Mouse (Mus musculus) neural tube, embryonic 14.5 days (tissue): ENCODE results near the gene Acox3. TPM values are rescaled to one million over a fixed set of nuclear protein-coding genes. Genes with fewer than 3 reads are reported as not detected.
A peak's percentile ranks its signal among the peaks of the same experiment; 100 is the strongest.
"Not testable (repeated sequence)": the region's sequence is repeated elsewhere in the genome, so short reads cannot be mapped to it uniquely, and the experiment has no call there.

Experiments
- ATAC-seq: fragments of 200-750 bp; cut with Nextera tagmentation; 2 replicates; pipeline ENCODE4 v1.8.0; 2017; ENCODE audit warnings: low read depth, mild to moderate bottlenecking, moderate TSS enrichment, moderate library complexity
- H3K27ac ChIP-seq: fragments of 300-500 bp; sonication (generic); 2 replicates; pipeline ENCODE4 v1.5.1; 2014; ENCODE audit warnings: low read depth, mild to moderate bottlenecking, control low read depth, low read length, moderate library complexity, mixed read lengths
- H3K27me3 ChIP-seq: fragments of 300-500 bp; sonication (generic); 2 replicates; pipeline ENCODE4 v1.6.1; 2014; ENCODE audit warnings: low read length; ENCODE audit not compliant: control insufficient read depth, insufficient read depth
- H3K36me3 ChIP-seq: fragments of 300-500 bp; sonication (generic); 2 replicates; pipeline ENCODE4 v1.6.1; 2014; ENCODE audit warnings: low read length, mixed read lengths; ENCODE audit not compliant: control insufficient read depth, insufficient read depth
- H3K4me1 ChIP-seq: fragments of 300-500 bp; sonication (generic); 2 replicates; pipeline ENCODE4 v1.6.1; 2014; ENCODE audit warnings: low read length; ENCODE audit not compliant: control insufficient read depth, insufficient read depth
- H3K4me2 ChIP-seq: fragments of 300-500 bp; sonication (generic); 2 replicates; pipeline ENCODE4 v1.6.1; 2014; ENCODE audit warnings: mild to moderate bottlenecking, low read depth, low read length, control low read depth
- H3K4me3 ChIP-seq: fragments of 300-500 bp; sonication (generic); 2 replicates; pipeline ENCODE4 v1.5.1; 2014; ENCODE audit warnings: low read depth, low read length, control low read depth, mixed read lengths
- H3K9ac ChIP-seq: fragments of 300-500 bp; sonication (generic); replicated peaks from 2 replicates; pipeline ENCODE4 v1.6.1; 2014; ENCODE audit warnings: low read depth, mild to moderate bottlenecking, control low read depth, low read length, mixed read lengths
- H3K9me3 ChIP-seq: fragments of 300-500 bp; sonication (generic); 2 replicates; pipeline ENCODE4 v1.6.1; 2016; ENCODE audit warnings: low read length; ENCODE audit not compliant: control insufficient read depth
- WGBS: fragments of 180-500 bp; shearing (Covaris S2); extraction: QIAGEN DNeasy Blood & Tissue Kit; methylation state at CpG from one replicate; pipeline ENCODE4 v1.1.7; 2014; 5-methylcytosine and 5-hydroxymethylcytosine counted together
- polyA plus RNA-seq: library from polyadenylated mRNA; unstranded; fragments of >200 nt; fragmentation: Nextera tagmentation; extraction: Ambion mirVana; gene quantifications from 2 replicates; pipeline ENCODE4 v1.2.1, GENCODE M21; 2014

Acox3 gene
- polyA plus RNA-seq, 1 experiment from 2014 or later, result 16.1 TPM

DNA sequence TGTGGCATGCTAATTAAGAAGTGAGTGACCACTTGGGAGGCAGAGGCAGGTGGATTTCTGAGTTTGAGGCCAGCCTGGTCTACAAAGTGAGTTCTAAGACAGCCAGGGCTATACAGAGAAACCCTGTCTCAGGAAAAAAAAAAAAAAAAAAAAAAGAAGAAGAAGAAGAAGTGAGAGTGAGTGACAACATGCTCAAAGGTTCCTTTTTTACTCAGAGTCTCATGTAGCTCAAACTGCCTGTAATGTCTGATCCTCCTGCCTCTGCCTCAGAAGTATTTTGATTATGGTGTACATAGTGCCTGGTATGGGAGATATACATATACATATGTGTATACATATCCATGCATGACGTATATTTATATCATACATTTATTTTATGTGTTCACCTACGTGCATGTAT lies 1.4 kb downstream of the Acox3 start:
- not testable (repeated sequence) for H3K4me3 ChIP-seq, ATAC-seq, H3K27ac ChIP-seq, H3K9ac ChIP-seq, H3K4me2 ChIP-seq, H3K36me3 ChIP-seq, H3K27me3 ChIP-seq, H3K9me3 ChIP-seq
- 92% methylated on average over 2 of the region's 2 CpGs for WGBS
- H3K4me1 ChIP-seq, result peaks cover 11% of the 10 kb centered on the region; the same call in 1 of the 2 replicates

DNA sequence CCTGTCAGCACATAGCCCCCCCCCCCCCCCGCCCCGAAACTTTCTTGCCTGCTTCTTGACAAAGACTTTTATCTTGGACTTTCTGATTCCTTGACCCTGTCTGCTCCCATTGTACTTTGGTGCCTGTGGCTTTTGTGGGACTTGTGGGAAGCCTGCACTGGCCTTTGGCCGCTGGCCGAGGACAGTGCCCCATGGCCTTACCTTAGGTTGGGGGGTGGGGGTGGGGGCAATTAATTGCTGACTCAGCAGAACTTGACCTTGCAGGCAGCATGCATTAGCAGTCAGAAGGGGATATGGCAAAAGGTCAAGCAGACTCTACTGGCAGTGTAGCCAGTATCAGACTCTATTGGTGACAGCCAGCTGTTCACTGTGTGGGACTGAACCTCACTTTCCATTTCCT lies 8.7 kb downstream of the Acox3 start:
- H3K4me3 ChIP-seq, result no peak overlapping the region
- H3K4me1 ChIP-seq, result no peaks in the 10 kb centered on the region
- H3K9ac ChIP-seq, result no peak overlapping the region
- H3K27me3 ChIP-seq, result no peaks in the 10 kb centered on the region
- no peak overlapping the region for H3K27ac ChIP-seq
- no peak for ATAC-seq
- 91% methylated on average over 3 of the region's 4 CpGs for WGBS
- no peaks in the 10 kb centered on the region for H3K9me3 ChIP-seq
- H3K4me2 ChIP-seq, result no peak overlapping the region
- H3K36me3 ChIP-seq, result peaks cover 49% of the 10 kb centered on the region

DNA sequence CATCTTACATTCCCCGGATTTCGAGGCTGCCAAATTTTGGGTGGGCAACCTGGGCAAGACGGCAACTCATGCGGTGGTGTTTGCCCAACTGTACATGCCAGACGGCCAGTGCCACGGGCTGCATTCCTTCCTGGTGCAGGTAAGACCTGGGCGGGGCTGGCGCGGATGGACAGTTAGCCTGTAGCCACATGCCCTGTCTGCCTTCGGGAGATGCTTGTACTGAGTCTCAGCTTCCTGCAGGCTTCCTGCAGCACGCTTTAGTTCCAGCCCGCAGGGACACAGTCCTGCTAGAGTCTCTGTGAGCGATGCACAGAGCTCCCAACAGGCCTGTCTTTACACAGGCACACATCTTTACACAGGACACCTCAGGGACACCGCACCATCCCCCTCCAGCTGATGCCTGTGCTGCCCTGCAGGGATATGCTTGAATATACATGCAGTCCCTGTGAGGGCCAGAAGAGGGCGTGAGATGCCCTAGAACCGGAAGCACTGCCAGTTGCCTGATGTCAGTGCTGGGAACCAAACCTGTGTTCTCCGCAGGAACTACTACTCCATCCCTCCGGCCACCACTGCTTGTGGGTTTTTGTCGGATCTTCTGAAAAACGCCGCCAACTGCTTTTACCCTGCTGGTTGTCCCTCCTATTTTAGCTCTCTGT lies 9.4 kb downstream of the Acox3 start:
- no peaks in the 10 kb centered on the region for H3K9me3 ChIP-seq
- 88% methylated on average over 21 of the region's 21 CpGs for WGBS
- H3K9ac ChIP-seq, result no peak overlapping the region
- no peaks in the 10 kb centered on the region for H3K4me1 ChIP-seq
- peaks cover 52% of the 10 kb centered on the region for H3K36me3 ChIP-seq
- H3K4me2 ChIP-seq, result no peak overlapping the region
- H3K4me3 ChIP-seq, result no peak overlapping the region
- ATAC-seq, result no peak
- H3K27me3 ChIP-seq, result no peaks in the 10 kb centered on the region
- no peak overlapping the region for H3K27ac ChIP-seq

DNA sequence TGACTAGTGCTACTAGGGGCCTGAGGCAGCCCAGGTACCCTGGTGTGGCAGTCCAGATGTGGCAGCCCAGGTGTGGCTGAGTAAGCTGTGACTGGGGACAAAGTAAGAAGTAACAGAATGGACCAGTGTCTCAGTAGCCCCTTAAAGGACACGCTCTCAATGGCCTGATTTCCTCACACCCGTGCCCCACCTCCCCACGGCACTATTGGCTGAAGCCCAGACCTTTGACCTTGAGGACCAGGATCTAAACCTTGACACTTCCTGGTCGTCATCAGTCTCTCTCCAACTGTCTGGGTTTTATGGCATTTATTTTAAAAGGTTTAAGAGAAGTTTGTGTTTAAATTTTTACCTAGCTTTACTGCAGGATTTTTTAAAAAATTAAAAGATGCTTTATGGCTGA lies 10.0 kb downstream of the Acox3 start:
- Histone ChIP-seq H3K4me3 (no peak overlapping the region), H3K36me3 (peaks cover 54% of the 10 kb centered on the region), H3K27ac (no peak overlapping the region), H3K4me2 (no peak overlapping the region), H3K9ac (no peak overlapping the region), H3K4me1 (no peaks in the 10 kb centered on the region), H3K27me3 (no peaks in the 10 kb centered on the region), H3K9me3 (no peaks in the 10 kb centered on the region)
- WGBS, result 76% methylated on average over 4 of the region's 4 CpGs
- no peak for ATAC-seq

DNA sequence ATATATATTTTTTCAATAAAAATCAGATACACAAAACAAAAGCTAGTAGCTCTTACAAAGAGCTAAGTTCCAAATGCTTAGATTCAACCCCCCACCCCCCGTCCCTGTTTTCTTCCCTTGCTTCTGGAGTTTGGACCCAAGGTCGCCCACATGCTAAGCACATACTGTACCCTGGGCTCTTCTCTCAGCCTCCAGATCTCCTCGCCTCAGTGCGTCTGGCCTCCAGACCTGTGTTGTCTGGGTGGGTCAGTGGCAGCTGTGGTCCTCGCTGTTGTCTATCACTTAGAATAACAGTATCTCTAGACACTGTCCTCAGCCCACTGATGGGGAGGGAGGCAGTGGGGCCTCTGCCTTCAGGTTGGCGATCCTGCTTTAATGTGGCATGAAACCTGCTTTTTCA lies 10.4 kb downstream of the Acox3 start:
- 82% methylated on average over 6 of the region's 6 CpGs for whole genome bisulfite sequencing
- ATAC-seq, result no peak
- peaks cover 56% of the 10 kb centered on the region for H3K36me3 ChIP-seq

DNA sequence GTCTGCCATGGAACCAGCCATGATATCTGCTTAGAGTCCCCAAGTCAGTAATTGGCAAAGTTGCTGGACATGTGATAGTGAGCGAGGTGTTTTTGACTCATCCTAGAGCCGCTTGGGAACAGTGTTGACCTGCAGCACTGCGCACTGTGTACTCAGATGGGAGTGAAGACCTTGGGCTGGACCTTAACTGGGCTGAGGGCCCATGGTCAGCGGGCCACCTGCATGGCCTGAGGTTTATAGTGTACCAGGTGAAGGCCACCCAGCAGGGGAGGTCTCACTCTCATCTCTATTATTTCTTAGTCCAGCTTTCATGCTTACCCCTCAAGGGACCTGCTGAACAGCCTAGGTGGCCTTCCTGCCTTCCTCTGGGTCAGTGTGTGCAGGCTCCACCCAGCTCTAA lies 11.9 kb downstream of the Acox3 start:
- H3K36me3 ChIP-seq, result peaks cover 54% of the 10 kb centered on the region

More for the DNA sequence above, 10.4 kb downstream of the Acox3 start:
- no peak overlapping the region for H3K9ac ChIP-seq
- H3K4me2 ChIP-seq, result no peak overlapping the region
- H3K9me3 ChIP-seq, result no peaks in the 10 kb centered on the region
- no peak overlapping the region for H3K4me3 ChIP-seq
- no peaks in the 10 kb centered on the region for H3K4me1 ChIP-seq
- H3K27me3 ChIP-seq, result no peaks in the 10 kb centered on the region
- no peak overlapping the region for H3K27ac ChIP-seq

DNA sequence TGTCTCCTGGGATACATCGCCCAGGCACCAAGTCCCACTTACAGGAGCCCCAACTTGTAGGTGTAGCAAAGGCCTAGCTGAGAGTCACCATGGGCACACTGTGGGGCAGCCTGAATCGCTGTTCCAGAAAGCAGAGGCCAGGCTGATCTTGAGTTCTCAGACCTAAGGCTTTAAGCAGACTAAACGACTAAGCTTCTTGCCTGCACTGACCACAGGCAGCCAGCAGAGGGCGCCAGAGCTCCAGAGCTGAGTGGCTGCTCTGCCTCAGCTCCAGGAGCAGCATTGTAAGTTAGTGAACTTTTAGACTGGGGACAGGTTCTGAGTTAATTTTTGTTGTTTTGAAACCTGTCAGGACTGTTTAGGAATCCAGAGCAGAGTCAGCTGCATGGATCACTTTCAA lies 12.9 kb downstream of the Acox3 start:
- WGBS, result 21% methylated on average over 4 of the region's 4 CpGs
- 0 out of 2 replicates have a peak, but pooled peaks have one; percentile 49 for ATAC-seq
- H3K9ac ChIP-seq, result no peak overlapping the region
- H3K27ac ChIP-seq, result no peak overlapping the region
- no peak overlapping the region for H3K4me3 ChIP-seq
- H3K4me2 ChIP-seq, result no peak overlapping the region
- H3K4me1 ChIP-seq, result no peaks in the 10 kb centered on the region
- peaks cover 55% of the 10 kb centered on the region for H3K36me3 ChIP-seq
- H3K27me3 ChIP-seq, result no peaks in the 10 kb centered on the region
- H3K9me3 ChIP-seq, result no peaks in the 10 kb centered on the region

More for the DNA sequence above, 11.9 kb downstream of the Acox3 start:
- Histone ChIP-seq H3K4me2 (no peak overlapping the region), H3K9ac (no peak overlapping the region), H3K27ac (no peak overlapping the region), H3K9me3 (no peaks in the 10 kb centered on the region), H3K4me1 (no peaks in the 10 kb centered on the region), H3K4me3 (no peak overlapping the region), H3K27me3 (no peaks in the 10 kb centered on the region)
- no peak for ATAC-seq
- WGBS, result 94% methylated on average over 4 of the region's 4 CpGs

DNA sequence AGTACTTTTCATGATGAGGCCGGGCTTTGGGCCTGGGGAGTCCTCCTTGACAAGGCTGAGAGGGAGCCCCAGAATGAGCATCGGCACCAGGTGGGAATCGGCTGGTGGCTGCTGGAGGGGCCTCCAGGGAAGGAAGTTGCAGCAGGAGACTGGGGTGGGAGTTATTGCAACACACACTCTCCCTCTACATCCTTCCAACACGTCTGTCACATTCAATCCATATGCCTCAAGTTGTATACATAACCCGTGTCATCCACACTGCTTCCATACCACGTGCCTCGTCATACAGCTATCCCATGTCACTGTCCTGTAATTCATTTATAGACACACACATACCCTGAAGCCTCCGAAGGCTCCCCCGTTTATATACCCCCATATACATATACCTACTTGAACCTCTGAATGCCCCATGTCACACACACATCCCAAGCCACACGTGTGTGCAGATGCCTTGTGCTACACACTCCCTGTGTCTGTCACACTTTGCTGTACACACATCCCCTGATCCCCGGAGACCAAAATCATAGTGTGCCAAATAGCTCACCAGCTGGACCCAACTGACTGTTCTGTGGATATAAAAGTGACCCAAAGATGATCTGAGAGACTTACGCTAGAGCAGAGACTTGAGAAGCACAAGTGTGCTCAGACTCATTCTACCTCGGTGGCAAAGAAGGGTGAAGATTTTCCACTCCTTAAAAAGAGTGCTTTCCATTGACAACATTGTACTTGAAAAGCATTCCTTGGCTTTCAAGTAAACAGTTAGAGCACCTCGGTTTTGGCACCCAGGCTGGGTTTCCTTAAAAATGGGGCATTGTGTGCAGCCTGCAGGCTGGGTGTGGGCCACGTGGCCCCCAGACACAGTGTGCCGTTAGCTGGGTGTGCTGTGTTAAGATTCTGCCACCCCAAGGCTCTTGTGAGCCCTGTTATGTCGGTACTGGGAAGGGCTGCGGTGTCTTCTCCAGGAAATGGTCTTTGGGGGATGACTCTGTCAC lies 13.6 kb downstream of the Acox3 start:
- WGBS, result 84% methylated on average over 18 of the region's 18 CpGs
- no peak for ATAC-seq
- Histone ChIP-seq H3K4me3 (no peak overlapping the region), H3K27ac (no peak overlapping the region), H3K4me1 (no peaks in the 10 kb centered on the region), H3K9me3 (no peaks in the 10 kb centered on the region), H3K36me3 (peaks cover 52% of the 10 kb centered on the region), H3K9ac (no peak overlapping the region), H3K27me3 (no peaks in the 10 kb centered on the region), H3K4me2 (no peak overlapping the region)

DNA sequence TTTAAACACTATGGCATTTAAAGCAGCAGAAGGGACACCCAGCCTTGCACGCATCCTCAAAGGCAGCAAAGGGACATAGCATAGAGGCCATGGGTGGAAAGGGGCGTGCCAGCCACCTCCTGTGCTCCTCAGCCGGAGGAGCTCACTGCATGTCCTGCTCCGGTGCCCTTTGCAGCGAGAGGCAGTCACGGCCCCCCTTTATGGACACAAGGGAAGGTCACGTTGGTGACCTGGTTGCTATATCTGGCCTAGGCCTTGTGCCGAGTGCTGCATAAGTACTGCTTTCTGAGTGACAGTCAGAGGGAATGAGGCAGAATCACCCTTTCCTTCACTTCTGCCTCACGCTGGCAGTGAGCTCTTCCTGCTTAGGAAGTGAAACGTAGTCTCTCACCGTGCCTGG lies 17.4 kb downstream of the Acox3 start:
- Histone ChIP-seq H3K27me3 (no peaks in the 10 kb centered on the region), H3K27ac (no peak overlapping the region), H3K9me3 (no peaks in the 10 kb centered on the region), H3K4me1 (no peaks in the 10 kb centered on the region), H3K4me2 (no peak overlapping the region), H3K4me3 (no peak overlapping the region), H3K9ac (no peak overlapping the region), H3K36me3 (peaks cover 37% of the 10 kb centered on the region; the same call in 1 of the 2 replicates)
- no peak for ATAC-seq
- 83% methylated on average over 11 of the region's 11 CpGs for WGBS
